Mouse (Mus musculus) left cerebral cortex, postnatal 14 days (tissue): ENCODE measurements at regions not wholly inside any gene's neighbourhood (a gene's known extent, or its start where the extent isn't known, plus 50 kb on each side); places are given as distances from the start of the nearest gene placed in this dataset.
A peak's percentile ranks its signal among the peaks of the same experiment; 100 is the strongest.

Experiments
- DNase-seq, 2 experiments: peaks; one replicate each; pipeline ENCODE4 v3.0.0; 2021 to 2022; ENCODE audit warnings: low spot score in 2 of 2, mixed read lengths in 1 of 2
- intact Hi-C: fragments of 180-260 bp; cut with DNase I; formaldehyde crosslinking; loops from one replicate; pipeline ENCODE4 v1.15.1; 2025

- intact Hi-C loops, result no loop called here
Measured at GRCm38 (mm10) chr19:14181661-14182415, 268.5 kb downstream of the Olfr1505 start.

DNA sequence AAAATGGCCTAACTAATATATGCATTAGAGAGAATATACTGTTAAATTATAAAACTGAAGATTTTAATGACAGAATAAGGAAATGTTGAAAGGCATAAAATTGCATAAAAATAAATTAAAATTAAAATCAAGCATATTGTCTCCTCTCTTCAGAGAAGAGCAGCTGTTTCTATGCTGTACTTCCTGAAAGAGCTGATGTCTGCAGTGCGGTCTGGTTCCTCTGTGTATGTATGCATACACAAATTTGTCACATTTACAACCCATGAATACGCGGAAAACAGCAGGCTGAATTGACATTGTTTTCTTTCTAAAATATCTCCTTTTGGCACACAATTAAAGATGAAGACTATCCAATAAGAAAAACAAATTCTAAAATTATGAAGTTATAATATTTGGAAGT, 278.5 kb downstream of the Olfr1505 start:
- intact Hi-C loops, result no loop called here
- DNase-seq, result no peak

More at GRCm38 (mm10) chr19:14181661-14182415, 268.5 kb downstream of the Olfr1505 start:
- DNase-seq, result no peak

GRCm38 (mm10) chr19:14197864-14198263, 284.5 kb downstream of the Olfr1505 start:
- intact Hi-C loops, result no loop called here
- DNase-seq, result no peak

- intact Hi-C loops, result no loop called here
- no peak for DNase-seq
Measured at GRCm38 (mm10) chr19:14220507-14220909, 307.2 kb downstream of the Olfr1505 start.

- peak in 1 of 2 experiments; percentile 58 for DNase-seq
- intact Hi-C loops, result no loop called here
Measured at GRCm38 (mm10) chr19:14225061-14225696, 311.8 kb downstream of the Olfr1505 start.

DNA sequence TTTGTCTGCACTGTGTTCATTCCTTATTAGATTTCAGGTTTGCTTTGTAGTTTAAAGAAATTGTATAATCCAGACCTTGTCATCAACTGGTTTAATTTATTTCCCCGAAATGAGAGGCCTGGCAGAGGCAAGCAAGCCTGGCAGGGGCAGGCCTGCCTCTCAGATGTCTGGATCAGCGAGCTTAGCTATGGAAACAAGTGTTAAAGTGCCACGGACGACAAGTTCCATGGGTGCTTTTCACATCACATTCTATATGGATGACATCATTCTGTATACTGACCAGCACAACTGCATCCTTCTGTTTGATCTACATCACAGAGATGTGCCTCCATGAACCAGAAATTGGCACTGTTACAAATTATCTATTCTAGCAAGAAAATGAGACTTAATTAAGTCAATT, 312.5 kb downstream of the Olfr1505 start:
- no peak for DNase-seq

DNA sequence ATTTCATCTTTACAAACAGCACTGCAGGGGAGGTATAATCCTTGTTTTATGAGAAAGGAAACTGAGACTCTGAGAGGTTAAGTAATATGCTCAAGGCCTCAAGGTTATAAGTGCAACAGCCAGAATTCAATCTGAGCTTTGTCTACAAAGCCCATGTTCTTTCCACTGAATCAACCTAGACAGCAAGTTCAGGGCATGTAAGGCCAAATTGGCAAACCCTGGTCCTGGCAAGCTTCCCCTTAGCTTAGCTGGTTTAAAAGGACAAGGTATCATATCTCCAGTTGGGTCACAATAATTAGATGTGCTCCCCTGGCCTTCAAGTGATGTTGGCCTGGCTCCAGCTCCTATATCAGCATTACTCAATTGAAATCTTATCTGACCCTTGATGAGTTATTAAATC, 313.2 kb downstream of the Olfr1505 start:
- intact Hi-C loops, result no loop called here
- DNase-seq, result no peak

More for the DNA sequence above, 312.5 kb downstream of the Olfr1505 start:
- intact Hi-C loops, result no loop called here

GRCm38 (mm10) chr19:14243565-14243964, 330.2 kb downstream of the Olfr1505 start:
- no peak for DNase-seq
- intact Hi-C loops, result no loop called here

- intact Hi-C loops, result no loop called here
- DNase-seq, result no peak
Measured at GRCm38 (mm10) chr19:14246973-14247614, 333.8 kb downstream of the Olfr1505 start.

GRCm38 (mm10) chr19:14247979-14248378, 334.6 kb downstream of the Olfr1505 start:
- DNase-seq, result no peak
- intact Hi-C loops, result no loop called here

DNA sequence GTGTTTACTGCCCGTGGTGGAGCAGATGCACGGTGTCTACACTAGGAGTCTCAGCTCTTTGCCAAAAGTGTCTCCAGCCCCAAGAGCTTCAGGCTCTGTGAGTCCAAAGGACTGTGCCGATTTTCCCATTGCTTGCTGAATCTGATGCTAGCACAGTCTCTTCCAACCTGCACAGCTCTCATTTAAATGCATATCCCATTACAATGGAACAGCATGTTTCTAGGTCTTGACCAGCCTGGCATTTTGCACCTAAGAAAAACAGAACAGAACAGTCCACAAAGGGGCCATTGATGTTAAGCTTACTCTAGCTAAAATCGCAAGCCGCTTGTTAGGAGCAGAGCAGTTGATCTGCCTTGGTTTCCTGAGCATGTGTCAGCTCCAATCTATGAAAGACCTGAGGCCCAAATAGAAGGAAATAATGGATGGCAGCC, 339.2 kb downstream of the Tle4 start:
- intact Hi-C loops, result no loop called here
- DNase-seq, result no peak

DNA sequence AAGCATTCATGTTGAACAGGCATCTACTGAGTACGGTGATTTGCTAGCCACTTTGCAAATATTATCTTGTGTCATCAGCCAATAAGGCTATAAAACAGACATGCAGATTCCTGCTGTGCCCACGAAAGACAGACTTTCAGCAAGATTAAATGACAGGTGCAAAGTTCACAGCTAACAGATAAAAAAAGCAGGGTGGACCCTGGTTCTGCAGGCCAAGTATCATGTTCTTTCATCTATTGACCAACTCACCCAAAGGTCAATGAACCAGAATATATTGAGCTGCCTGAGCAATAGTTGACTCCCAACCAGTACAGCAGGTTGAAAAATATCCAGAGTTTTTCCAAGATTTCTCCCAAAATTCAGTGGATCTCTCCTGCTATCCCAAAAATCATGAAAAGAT, 338.6 kb downstream of the Tle4 start:
- no peak for DNase-seq
- intact Hi-C loops, result no loop called here

GRCm38 (mm10) chr19:14289331-14289737, 308.5 kb downstream of the Tle4 start:
- no peak for DNase-seq
- intact Hi-C loops, result no loop called here

- peak in 1 of 2 experiments; percentile 11 for DNase-seq
- intact Hi-C loops, result no loop called here
Measured at GRCm38 (mm10) chr19:14290911-14291310, 306.9 kb downstream of the Tle4 start.

GRCm38 (mm10) chr19:14293172-14293571, 304.7 kb downstream of the Tle4 start:
- intact Hi-C loops, result no loop called here
- no peak for DNase-seq

DNA sequence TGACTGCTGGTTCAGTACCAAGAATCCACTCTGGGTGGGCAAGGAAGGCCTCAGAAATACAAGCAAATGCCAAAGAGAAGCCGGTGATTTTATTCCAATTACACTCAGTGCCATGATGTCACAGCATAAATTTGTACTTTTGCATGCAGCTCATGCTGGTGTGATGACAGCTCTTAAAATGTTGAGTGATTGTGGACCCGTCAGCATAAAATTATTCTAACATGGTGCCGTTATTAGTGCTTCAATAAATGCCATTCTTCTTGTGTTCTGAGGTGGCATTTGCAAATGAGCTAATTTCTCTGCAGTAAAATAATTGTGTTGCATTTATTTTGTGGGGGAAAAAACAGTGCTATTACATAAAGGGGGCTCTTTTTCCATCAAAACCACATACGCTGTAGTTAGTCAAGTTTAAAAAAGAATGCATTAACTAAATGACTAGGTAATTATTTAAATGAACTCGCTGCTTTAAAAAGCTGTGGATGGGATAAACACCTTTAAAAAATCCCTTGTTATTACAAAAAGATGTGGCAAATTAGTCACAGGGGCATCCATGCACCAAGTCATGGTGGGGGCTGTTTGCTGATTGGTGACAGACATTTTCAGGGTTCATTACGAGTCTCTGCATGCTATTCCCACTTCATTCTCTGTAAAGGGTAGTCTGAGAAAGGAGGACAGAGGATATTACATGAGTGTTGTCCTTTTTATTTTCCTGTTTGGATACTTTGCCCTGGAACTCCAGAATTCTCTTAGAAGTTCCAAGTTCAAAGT, 296.5 kb downstream of the Tle4 start:
- intact Hi-C loops, result no loop called here
- no peak for DNase-seq

DNA sequence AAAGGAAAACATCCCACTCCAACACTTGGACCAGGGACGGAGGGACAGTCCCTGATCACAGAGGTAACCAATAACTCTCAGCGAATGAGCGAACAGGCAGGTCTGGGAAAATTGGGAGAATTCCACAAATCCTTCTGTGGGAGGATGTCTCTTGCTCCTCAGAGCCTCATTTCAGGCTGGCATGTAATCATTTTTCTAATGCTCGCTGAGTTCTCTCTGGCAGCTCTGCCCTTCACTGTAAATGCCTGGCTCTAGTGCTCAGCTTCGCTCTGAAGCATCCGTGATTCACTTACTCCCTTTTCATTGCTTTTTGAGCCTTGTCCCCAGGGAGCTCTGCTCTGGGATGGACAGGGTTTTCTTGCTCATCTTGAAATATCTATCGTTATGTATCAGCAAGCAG, 283.6 kb downstream of the Tle4 start:
- intact Hi-C loops, result no loop called here
- DNase-seq, result no peak

GRCm38 (mm10) chr19:14319677-14320191, 278.1 kb downstream of the Tle4 start:
- intact Hi-C loops, result no loop called here

GRCm38 (mm10) chr19:14325353-14326052, 272.3 kb downstream of the Tle4 start:
- no peak for DNase-seq
- intact Hi-C loops, result no loop called here

More at GRCm38 (mm10) chr19:14319677-14320191, 278.1 kb downstream of the Tle4 start:
- no peak for DNase-seq
